Mouse (Mus musculus) E14TG2a.4 (cell line): ENCODE measurements around the gene Arhgap32.

Experiments
- H3K27me3 ChIP-seq: 2 replicates; pipeline ENCODE4 v1.6.1; 2014; ENCODE audit warnings: low read length, control low read depth; ENCODE audit not compliant: insufficient read depth
- H3K36me3 ChIP-seq: 2 replicates; pipeline ENCODE4 v1.6.1; 2014; ENCODE audit warnings: low read length, control low read depth; ENCODE audit not compliant: insufficient read depth
- H3K4me1 ChIP-seq: replicated peaks from 2 replicates; pipeline ENCODE4 v1.6.1; 2014; ENCODE audit warnings: low read depth, low read length, control low read depth
- H3K4me3 ChIP-seq: replicated peaks from 2 replicates; pipeline ENCODE4 v1.5.1; 2014; ENCODE audit warnings: mild to moderate bottlenecking, low read length
- H3K9me3 ChIP-seq: 2 replicates; pipeline ENCODE4 v1.6.1; 2014; ENCODE audit warnings: low read length, control low read depth
- CTCF ChIP-seq: conservative IDR thresholded peaks from 2 replicates; pipeline ENCODE4 v1.5.1; 2014; ENCODE audit warnings: low read length
- NANOG ChIP-seq: IDR thresholded peaks from 2 replicates; pipeline ENCODE4 v1.6.1; 2014; ENCODE audit warnings: borderline replicate concordance, low read length, mixed read lengths
- POU5F1 ChIP-seq: IDR thresholded peaks from 2 replicates; pipeline ENCODE4 v1.6.1; 2014; ENCODE audit warnings: low read length, borderline replicate concordance

The Arhgap32 gene

GRCm38 (mm10) chr9:32097123-32097522, 18.8 kb upstream of the Arhgap32 start:
- Histone ChIP-seq H3K36me3 (peaks cover 14% of the 10 kb centered on the region), H3K27me3 (no peaks in the 10 kb centered on the region), H3K9me3 (no peaks in the 10 kb centered on the region), H3K4me1 (peaks cover 77% of the 10 kb centered on the region), H3K4me3 (peak overlapping the region; percentile 70)
- no peak for TF ChIP-seq CTCF
- TF ChIP-seq NANOG: no peak
- TF ChIP-seq POU5F1: no peak

- Histone ChIP-seq H3K27me3 (no peaks in the 10 kb centered on the region), H3K4me1 (peaks cover 65% of the 10 kb centered on the region), H3K4me3 (peak overlapping the region; percentile 70; the same call in 1 of the 2 replicates), H3K9me3 (no peaks in the 10 kb centered on the region), H3K36me3 (peaks cover 17% of the 10 kb centered on the region)
- no peak for TF ChIP-seq CTCF
- no peak for TF ChIP-seq NANOG
- no peak for TF ChIP-seq POU5F1
Measured at GRCm38 (mm10) chr9:32098425-32099155, 17.3 kb upstream of the Arhgap32 start.

GRCm38 (mm10) chr9:32100561-32100960, 15.4 kb upstream of the Arhgap32 start:
- Histone ChIP-seq H3K9me3 (no peaks in the 10 kb centered on the region), H3K36me3 (peaks cover 27% of the 10 kb centered on the region), H3K4me3 (no peak overlapping the region), H3K27me3 (no peaks in the 10 kb centered on the region), H3K4me1 (peaks cover 55% of the 10 kb centered on the region)
- no peak for TF ChIP-seq CTCF
- TF ChIP-seq NANOG: no peak
- no peak for TF ChIP-seq POU5F1

DNA sequence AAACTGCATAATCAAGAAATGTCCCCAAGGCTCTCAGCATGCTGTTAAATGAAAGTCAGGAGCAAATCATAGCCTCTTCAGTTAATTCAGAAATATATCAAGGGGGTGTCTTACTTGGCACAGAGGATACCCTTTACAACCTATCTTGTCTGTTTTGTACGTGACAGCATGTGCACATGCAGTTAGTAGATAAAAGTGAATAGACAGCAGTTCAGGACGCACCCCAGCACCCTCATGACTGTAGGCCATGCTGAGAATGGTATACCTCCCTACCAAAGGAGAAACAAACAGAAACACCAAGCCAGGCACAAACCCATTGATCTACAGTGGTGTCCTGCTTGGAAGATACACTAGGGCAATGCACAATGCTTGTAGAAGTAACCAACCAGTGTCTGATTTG, 14.4 kb upstream of the Arhgap32 start:
- Histone ChIP-seq H3K36me3 (peaks cover 27% of the 10 kb centered on the region), H3K27me3 (no peaks in the 10 kb centered on the region)

GRCm38 (mm10) chr9:32104670-32105069, 11.3 kb upstream of the Arhgap32 start:
- TF ChIP-seq POU5F1 (no peak), CTCF (no peak), NANOG (no peak)
- Histone ChIP-seq H3K9me3 (no peaks in the 10 kb centered on the region), H3K4me3 (no peak overlapping the region), H3K4me1 (peaks cover 23% of the 10 kb centered on the region), H3K27me3 (no peaks in the 10 kb centered on the region), H3K36me3 (peaks cover 29% of the 10 kb centered on the region)

More for the DNA sequence above, 14.4 kb upstream of the Arhgap32 start:
- H3K4me3 ChIP-seq: no peak overlapping the region
- TF ChIP-seq NANOG (no peak), CTCF (no peak), POU5F1 (no peak)
- H3K4me1 ChIP-seq: peaks cover 53% of the 10 kb centered on the region
- H3K9me3 ChIP-seq: no peaks in the 10 kb centered on the region

DNA sequence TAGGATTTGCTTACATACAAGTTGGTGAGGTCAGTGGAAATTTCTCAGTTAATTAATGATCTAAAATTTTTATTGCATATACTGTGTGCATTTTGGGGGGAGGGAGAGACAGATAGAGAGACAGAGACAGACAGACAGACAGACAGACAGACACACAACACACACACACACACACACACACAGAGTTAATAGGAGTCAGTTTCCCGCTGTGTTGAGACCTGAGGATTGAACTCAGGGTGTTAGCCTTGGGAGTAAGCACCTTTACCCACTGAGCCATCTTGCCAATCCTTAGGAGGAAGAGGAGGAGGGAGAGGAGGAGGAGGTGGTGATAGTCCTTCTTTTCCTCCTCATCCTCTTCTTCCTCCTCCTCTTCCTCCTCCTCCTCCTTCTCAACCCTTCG, 5.6 kb upstream of the Arhgap32 start:
- H3K27me3 ChIP-seq: no peaks in the 10 kb centered on the region
- no peak overlapping the region for H3K4me3 ChIP-seq
- H3K36me3 ChIP-seq: peaks cover 9% of the 10 kb centered on the region; the same call in 1 of the 2 replicates
- H3K9me3 ChIP-seq: no peaks in the 10 kb centered on the region
- 0 out of 2 replicates have a peak, but pooled peaks cover 4% of the 10 kb centered on the region for H3K4me1 ChIP-seq
- TF ChIP-seq POU5F1: no peak
- TF ChIP-seq NANOG: no peak
- TF ChIP-seq CTCF: no peak

GRCm38 (mm10) chr9:32116272-32116671, 336 bp downstream of the Arhgap32 start:
- H3K36me3 ChIP-seq: peaks cover 34% of the 10 kb centered on the region
- H3K4me3 ChIP-seq: no peak overlapping the region
- TF ChIP-seq NANOG (no peak), POU5F1 (no peak), CTCF (no peak)
- peaks cover 9% of the 10 kb centered on the region for H3K4me1 ChIP-seq
- no peaks in the 10 kb centered on the region for H3K27me3 ChIP-seq
- peaks cover 13% of the 10 kb centered on the region for H3K9me3 ChIP-seq

GRCm38 (mm10) chr9:32117876-32118275, 1.9 kb downstream of the Arhgap32 start:
- H3K4me3 ChIP-seq: no peak overlapping the region
- no peaks in the 10 kb centered on the region for H3K27me3 ChIP-seq
- H3K4me1 ChIP-seq: peaks cover 9% of the 10 kb centered on the region
- no peak for TF ChIP-seq NANOG
- no peak for TF ChIP-seq CTCF
- TF ChIP-seq POU5F1: no peak
- H3K36me3 ChIP-seq: peaks cover 39% of the 10 kb centered on the region
- peaks cover 23% of the 10 kb centered on the region for H3K9me3 ChIP-seq
